Mouse (Mus musculus): Measurements from ENCODE around the gene Cited4.

The Cited4 gene

GRCm38 (mm10) chr4:120680953-120681352 lies 14.6 kb downstream of the Cited4 start:
- DNase-seq (ENCODE audit: low spot score in 2 of 2), result no peak

- no peak for DNase-seq (ENCODE audit: low spot score in 2 of 2)
Measured at GRCm38 (mm10) chr4:120682168-120682567, 15.8 kb downstream of the Cited4 start.

- DNase-seq (ENCODE audit: low spot score in 2 of 2), result no peak
Measured at GRCm38 (mm10) chr4:120683278-120683997, 17.1 kb downstream of the Cited4 start.

- DNase-seq (ENCODE audit: low spot score in 2 of 2), result no peak
Measured at GRCm38 (mm10) chr4:120687282-120687681, 20.9 kb downstream of the Cited4 start.

GRCm38 (mm10) chr4:120689317-120689716 lies 22.9 kb downstream of the Cited4 start:
- DNase-seq (ENCODE audit: low spot score in 2 of 2), result no peak

GRCm38 (mm10) chr4:120692717-120693116 lies 26.3 kb downstream of the Cited4 start:
- peak; percentile 43 to 76 for DNase-seq (ENCODE audit: low spot score in 2 of 2)

- no peak for DNase-seq (ENCODE audit: low spot score in 2 of 2)
Measured at GRCm38 (mm10) chr4:120697353-120697752, 31.0 kb downstream of the Cited4 start.

GRCm38 (mm10) chr4:120697799-120698484 lies 31.6 kb downstream of the Cited4 start:
- no peak for DNase-seq (ENCODE audit: low spot score in 2 of 2)

GRCm38 (mm10) chr4:120701180-120701579 lies 34.8 kb downstream of the Cited4 start:
- DNase-seq (ENCODE audit: low spot score in 2 of 2), result no peak

GRCm38 (mm10) chr4:120702056-120702455 lies 35.7 kb downstream of the Cited4 start:
- no peak for DNase-seq (ENCODE audit: low spot score in 2 of 2)

- no peak for DNase-seq (ENCODE audit: low spot score in 2 of 2)
Measured at GRCm38 (mm10) chr4:120702511-120702910, 36.1 kb downstream of the Cited4 start.

- DNase-seq (ENCODE audit: low spot score in 2 of 2), result no peak
Measured at GRCm38 (mm10) chr4:120712236-120712635, 45.9 kb downstream of the Cited4 start.

- DNase-seq (ENCODE audit: low spot score in 2 of 2), result no peak
Measured at GRCm38 (mm10) chr4:120713021-120713420, 46.6 kb downstream of the Cited4 start.

GRCm38 (mm10) chr4:120713856-120714497 lies 47.6 kb downstream of the Cited4 start:
- no peak for DNase-seq (ENCODE audit: low spot score in 2 of 2)

GRCm38 (mm10) chr4:120716141-120716571 lies 49.8 kb downstream of the Cited4 start:
- DNase-seq (ENCODE audit: low spot score in 2 of 2), result peak in 1 of 2 experiments; percentile 73

GRCm38 (mm10) chr4:120716765-120717164 lies 50.4 kb downstream of the Cited4 start:
- DNase-seq (ENCODE audit: low spot score in 2 of 2), result no peak
